Mouse (Mus musculus) hindbrain, postnatal 0 days (tissue): ENCODE measurements around the gene Pik3c2g. TPM values are rescaled to one million over a fixed set of nuclear protein-coding genes. Genes with fewer than 3 reads are reported as not detected.

Experiments used
- ATAC-seq: fragments of 200-750 bp; cut with Nextera tagmentation; 2 replicates; pipeline ENCODE4 v1.8.0; 2017; ENCODE audit warnings: mild to moderate bottlenecking, moderate TSS enrichment, moderate library complexity
- DNase-seq: peaks from one replicate; pipeline ENCODE4 v3.0.0-alpha.2; 2015; ENCODE audit warnings: low spot score
- H3K27ac ChIP-seq: fragments of 300-500 bp; sonication (generic); 2 replicates; pipeline ENCODE4 v1.5.1; 2014; ENCODE audit warnings: mild to moderate bottlenecking
- H3K27me3 ChIP-seq: fragments of 300-500 bp; sonication (generic); 2 replicates; pipeline ENCODE4 v1.6.1; 2014; ENCODE audit warnings: low read length, mixed read lengths; ENCODE audit not compliant: insufficient read depth
- H3K36me3 ChIP-seq: fragments of 300-500 bp; sonication (generic); 2 replicates; pipeline ENCODE4 v1.6.1; 2014; ENCODE audit warnings: low read length, mixed read lengths; ENCODE audit not compliant: insufficient read depth
- H3K4me1 ChIP-seq: fragments of 300-500 bp; sonication (generic); 2 replicates; pipeline ENCODE4 v1.6.1; 2014; ENCODE audit warnings: antibody characterized with exemption, low read length, mixed read lengths; ENCODE audit not compliant: insufficient read depth
- H3K4me2 ChIP-seq: fragments of 300-500 bp; sonication (generic); 2 replicates; pipeline ENCODE4 v1.6.1; 2014; ENCODE audit warnings: low read depth, mild to moderate bottlenecking, low read length, moderate library complexity, mixed read lengths
- H3K4me3 ChIP-seq: fragments of 300-500 bp; sonication (generic); 2 replicates; pipeline ENCODE4 v1.5.1; 2014; ENCODE audit warnings: low read length
- H3K9ac ChIP-seq: fragments of 300-500 bp; sonication (generic); replicated peaks from 2 replicates; pipeline ENCODE4 v1.6.1; 2014; ENCODE audit warnings: mild to moderate bottlenecking, low read length, moderate library complexity, mixed read lengths
- H3K9me3 ChIP-seq: fragments of 300-500 bp; sonication (generic); 2 replicates; pipeline ENCODE4 v1.6.1; 2016; ENCODE audit warnings: low read length, mixed read lengths
- CTCF ChIP-seq: IDR thresholded peaks from 2 replicates; pipeline ENCODE4 v1.5.1; 2016; ENCODE audit warnings: antibody characterized with exemption, control low read depth, low read depth
- WGBS: fragments of 180-500 bp; shearing (Covaris S2); extraction: QIAGEN DNeasy Blood & Tissue Kit; methylation state at CpG from one replicate; pipeline ENCODE4 v1.1.7; 2014; 5-methylcytosine and 5-hydroxymethylcytosine counted together
- polyA plus RNA-seq: library from polyadenylated mRNA; unstranded; fragments of >200 nt; fragmentation: Nextera tagmentation; extraction: Ambion mirVana; gene quantifications from 2 replicates; pipeline ENCODE4 v1.2.1, GENCODE M21; 2015
- total RNA-seq: library from RNA; depleted of rRNA; stranded (reverse); fragments of >200 nt; gene quantifications from 2 replicates; pipeline ENCODE4 v1.2.3, GENCODE M21; 2014; rRNA removed

Pik3c2g gene
- total RNA-seq (0.29 and 1.1 TPM in 2 replicates), polyA plus RNA-seq (0.50 and 0.67 TPM in 2 replicates)

GRCm38 (mm10) chr6:139586892-139587291, at the start of gene Pik3c2g:
Gene Pik3c2g, plus strand, starts transcription at chr6:139587221.
- WGBS: 81% methylated on average over 15 of the region's 15 CpGs
- ATAC-seq: no peak
- no peak for TF ChIP-seq CTCF

GRCm38 (mm10) chr6:139538469-139538868, 48.6 kb upstream of the Pik3c2g start:
- no peak overlapping the region for H3K4me3 ChIP-seq
- no peak overlapping the region for H3K9ac ChIP-seq
- no peak overlapping the region for H3K27ac ChIP-seq
- TF ChIP-seq CTCF: peak; percentile 59
- H3K36me3 ChIP-seq: no peaks in the 10 kb centered on the region
- ATAC-seq (no peak), DNase-seq (peak; percentile 65)
- no peaks in the 10 kb centered on the region for H3K9me3 ChIP-seq
- H3K27me3 ChIP-seq: no peaks in the 10 kb centered on the region
- no peaks in the 10 kb centered on the region for H3K4me1 ChIP-seq
- H3K4me2 ChIP-seq: no peak overlapping the region
- WGBS: 59% methylated on average over 2 of the region's 2 CpGs

More at GRCm38 (mm10) chr6:139586892-139587291, at the start of gene Pik3c2g:
- Histone ChIP-seq H3K27ac (no peak within 1 kb of the TSS), H3K4me2 (no peak within 1 kb of the TSS), H3K9me3 (no peaks in the 10 kb centered on the region), H3K36me3 (no peaks in the 10 kb centered on the region), H3K4me3 (no peak within 1 kb of the TSS), H3K9ac (no peak within 1 kb of the TSS), H3K4me1 (no peaks in the 10 kb centered on the region), H3K27me3 (no peaks in the 10 kb centered on the region)
- no peak for DNase-seq

GRCm38 (mm10) chr6:139555537-139556179, 31.4 kb upstream of the Pik3c2g start:
- Histone ChIP-seq H3K4me3 (no peak overlapping the region), H3K4me2 (no peak overlapping the region), H3K9me3 (no peaks in the 10 kb centered on the region), H3K36me3 (no peaks in the 10 kb centered on the region), H3K9ac (no peak overlapping the region), H3K27me3 (no peaks in the 10 kb centered on the region), H3K4me1 (no peaks in the 10 kb centered on the region), H3K27ac (no peak overlapping the region)
- TF ChIP-seq CTCF: no peak
- no peak for ATAC-seq
- WGBS: 63% methylated on average over 7 of the region's 7 CpGs
- DNase-seq: no peak

GRCm38 (mm10) chr6:139569211-139569610, 17.8 kb upstream of the Pik3c2g start:
- no peak for TF ChIP-seq CTCF
- Histone ChIP-seq H3K4me3 (no peak overlapping the region), H3K9ac (no peak overlapping the region), H3K9me3 (no peaks in the 10 kb centered on the region), H3K27ac (no peak overlapping the region), H3K4me1 (no peaks in the 10 kb centered on the region), H3K27me3 (no peaks in the 10 kb centered on the region), H3K36me3 (no peaks in the 10 kb centered on the region), H3K4me2 (no peak overlapping the region)
- WGBS: 42% methylated on average over 7 of the region's 7 CpGs
- DNase-seq (peak; percentile 25), ATAC-seq (no peak; the same call in 1 of the 2 replicates)

GRCm38 (mm10) chr6:139575854-139576253, 11.2 kb upstream of the Pik3c2g start:
- DNase-seq: no peak
- H3K27ac ChIP-seq: no peak overlapping the region
- no peak for ATAC-seq
- no peak for TF ChIP-seq CTCF
- no peak overlapping the region for H3K9ac ChIP-seq
- H3K4me3 ChIP-seq: no peak overlapping the region
- H3K4me2 ChIP-seq: no peak overlapping the region
- 67% methylated on average over 4 of the region's 4 CpGs for WGBS
- no peaks in the 10 kb centered on the region for H3K9me3 ChIP-seq
- no peaks in the 10 kb centered on the region for H3K27me3 ChIP-seq
- H3K4me1 ChIP-seq: no peaks in the 10 kb centered on the region
- no peaks in the 10 kb centered on the region for H3K36me3 ChIP-seq

- no peak overlapping the region for H3K9ac ChIP-seq
- no peak overlapping the region for H3K27ac ChIP-seq
- no peak overlapping the region for H3K4me3 ChIP-seq
- H3K4me2 ChIP-seq: no peak overlapping the region
- no peaks in the 10 kb centered on the region for H3K27me3 ChIP-seq
- DNase-seq (peak; percentile 34), ATAC-seq (no peak)
- WGBS: 72% methylated on average over 10 of the region's 10 CpGs
- H3K36me3 ChIP-seq: no peaks in the 10 kb centered on the region
- no peaks in the 10 kb centered on the region for H3K4me1 ChIP-seq
- H3K9me3 ChIP-seq: no peaks in the 10 kb centered on the region
- peak; percentile 50 for TF ChIP-seq CTCF
Measured at GRCm38 (mm10) chr6:139576261-139577014, 10.6 kb upstream of the Pik3c2g start.
